In genomic region chr2:174932137-174933012, GRCm38 (mm10) we compare ENCODE assay signal across 9 mouse cellular contexts.
DNase-seq lines count a peak whose midpoint lies in the region; ATAC-seq and TF ChIP-seq lines count a peak whose summit lies in the region.
"Had no signal": no experiment of that assay in that cellular context is flagged by ENCODE, and none has a peak within 500 bp of the region (broad histone marks: within the 10 kb centered on the region; RNA-seq: fewer than 3 reads in every experiment).

No protein-coding gene starts in this region.

- 33% methylated on average over 20 of the region's 20 CpGs for WGBS in heart, postnatal 0 days
- WGBS in liver, embryonic 12.5 days (ENCODE audit: insufficient replicate concordance) = 33% methylated on average over 20 of the region's 20 CpGs
- WGBS in neural tube, embryonic 12.5 days = 38% methylated on average over 20 of the region's 20 CpGs
- 34% methylated on average over 20 of the region's 20 CpGs for WGBS in stomach, embryonic 16.5 days

- peaks cover 4% of the 10 kb centered on the region for H3K27me3 ChIP-seq in CH12.LX (replicated peaks)
- H3K27me3 ChIP-seq in heart, postnatal 0 days (ENCODE audit: control insufficient read depth, insufficient read depth, low read length) = no peaks in the 10 kb centered on the region
- no peaks in the 10 kb centered on the region for H3K27me3 ChIP-seq in liver, embryonic 12.5 days (replicated peaks)
- no peaks in the 10 kb centered on the region for H3K27me3 ChIP-seq in neural tube, embryonic 12.5 days (replicated peaks)
- no peaks in the 10 kb centered on the region for H3K27me3 ChIP-seq in stomach, embryonic 16.5 days (ENCODE audit: control insufficient read depth, insufficient read depth, low read length)
- H3K27me3 ChIP-seq: heart, embryonic 15.5 days had no signal

- DNase-seq in CH12.LX (ENCODE audit: extremely low read depth) = peak; percentile 80
- peak; percentile 9 for DNase-seq in c-Kit-negative CD71-positive TER-119-positive erythroid progenitor cells, embryonic 14.5 days (ENCODE audit: low read depth, low spot score)
- DNase-seq in fibroblast of lung, adult 2 months (ENCODE audit: low read depth) = peak; percentile 27
- DNase-seq in heart, postnatal 0 days (ENCODE audit: low spot score) = peak; percentile 72
- DNase-seq in kidney, postnatal 25 days = peak; percentile 75 to 81

- no peak overlapping the region for H3K9ac ChIP-seq in CH12.LX (ENCODE audit: insufficient read depth, low read depth)
- no peak overlapping the region for H3K9ac ChIP-seq in heart, postnatal 0 days (replicated peaks; ENCODE audit: low read depth, low read length)
- H3K9ac ChIP-seq in liver, embryonic 12.5 days = no peak overlapping the region
- H3K9ac ChIP-seq in neural tube, embryonic 12.5 days = no peak overlapping the region
- no peak overlapping the region for H3K9ac ChIP-seq in stomach, embryonic 16.5 days (ENCODE audit: low read length)
- H3K9ac ChIP-seq: heart, embryonic 15.5 days had no signal

- dilution Hi-C loops in CH12.LX (cut with MboI; ENCODE audit: extremely low pct_ligation_motif_present, extremely low pct_unique_long_range_greater_than_20kb, low sequenced_read_pairs) = no loop called here

- peak overlapping the region; percentile 32; the same call in 1 of the 2 replicates for H3K4me2 ChIP-seq in CH12.LX (ENCODE audit: insufficient read depth, low read depth, poor library complexity, severe bottlenecking)
- H3K4me2 ChIP-seq in heart, postnatal 0 days (ENCODE audit: low read depth, low read length) = no peak overlapping the region
- no peak overlapping the region for H3K4me2 ChIP-seq in liver, embryonic 12.5 days
- H3K4me2 ChIP-seq in neural tube, embryonic 12.5 days (replicated peaks) = no peak overlapping the region
- H3K4me2 ChIP-seq in stomach, embryonic 16.5 days (ENCODE audit: low read depth, low read length) = no peak overlapping the region
- H3K4me2 ChIP-seq: heart, embryonic 15.5 days had no signal

- no peaks in the 10 kb centered on the region for H3K36me3 ChIP-seq in CH12.LX (replicated peaks in 1 of 2; ENCODE audit: control insufficient read depth in 1 of 2, insufficient read depth in 1 of 2, low read length in 1 of 2)
- H3K36me3 ChIP-seq in heart, postnatal 0 days (replicated peaks; ENCODE audit: control insufficient read depth, insufficient read depth, low read length) = no peaks in the 10 kb centered on the region
- no peaks in the 10 kb centered on the region for H3K36me3 ChIP-seq in liver, embryonic 12.5 days
- H3K36me3 ChIP-seq in neural tube, embryonic 12.5 days = no peaks in the 10 kb centered on the region
- H3K36me3 ChIP-seq in stomach, embryonic 16.5 days (ENCODE audit: control insufficient read depth, insufficient read depth, low read length) = no peaks in the 10 kb centered on the region
- H3K36me3 ChIP-seq: heart, embryonic 15.5 days had no signal

- no peaks in the 10 kb centered on the region for H3K79me2 ChIP-seq in CH12.LX (replicated peaks; ENCODE audit: control insufficient read depth, extremely low read depth, insufficient read depth, poor library complexity, severe bottlenecking)

- in situ Hi-C loops in CH12.LX (cut with MboI; ENCODE audit: low pct_ligation_motif_present, low pct_unique_long_range_greater_than_20kb, low sequenced_read_pairs) = no loop called here

- no peak overlapping the region for H3K4me3 ChIP-seq in CH12.LX (replicated peaks in 1 of 3; ENCODE audit: low read depth in 2 of 3, low read length in 2 of 3, poor library complexity in 1 of 3)
- H3K4me3 ChIP-seq in heart, postnatal 0 days (ENCODE audit: low read depth, low read length) = no peak overlapping the region
- H3K4me3 ChIP-seq in liver, embryonic 12.5 days = no peak overlapping the region
- no peak overlapping the region for H3K4me3 ChIP-seq in neural tube, embryonic 12.5 days
- H3K4me3 ChIP-seq in stomach, embryonic 16.5 days (replicated peaks; ENCODE audit: low read length) = no peak overlapping the region
- H3K4me3 ChIP-seq: heart, embryonic 15.5 days had no signal

- peak; percentile 31 for TF ChIP-seq RAD21 in CH12.LX (IDR thresholded peaks at IDR 0.05; ENCODE audit: low read depth, low read length)

- no peak for TF ChIP-seq POLR2A in CH12.LX (IDR thresholded peaks at IDR 0.05; ENCODE audit: low read depth, low read length)

- H3K4me1 ChIP-seq in CH12.LX (ENCODE audit: control insufficient read depth in 1 of 2, insufficient read depth in 2 of 2) = peaks cover 3 to 6% of the 10 kb centered on the region in 2 experiments; a peak in 3 of 4 replicates
- no peaks in the 10 kb centered on the region for H3K4me1 ChIP-seq in heart, postnatal 0 days (ENCODE audit: control insufficient read depth, insufficient read depth)
- H3K4me1 ChIP-seq in liver, embryonic 12.5 days = no peaks in the 10 kb centered on the region
- no peaks in the 10 kb centered on the region for H3K4me1 ChIP-seq in neural tube, embryonic 12.5 days
- no peaks in the 10 kb centered on the region for H3K4me1 ChIP-seq in stomach, embryonic 16.5 days (ENCODE audit: control insufficient read depth, insufficient read depth, low read length)
- H3K4me1 ChIP-seq: heart, embryonic 15.5 days had no signal

- no peak overlapping the region for H3K27ac ChIP-seq in CH12.LX (ENCODE audit: insufficient read depth, low read depth)
- H3K27ac ChIP-seq in heart, postnatal 0 days (ENCODE audit: low read depth) = no peak overlapping the region
- H3K27ac ChIP-seq in liver, embryonic 12.5 days = no peak overlapping the region
- no peak overlapping the region for H3K27ac ChIP-seq in neural tube, embryonic 12.5 days
- no peak overlapping the region for H3K27ac ChIP-seq in stomach, embryonic 16.5 days (ENCODE audit: low read length)
- H3K27ac ChIP-seq: heart, embryonic 15.5 days had no signal

- peak; percentile 53; the same call in 1 of the 2 replicates for ATAC-seq in heart, postnatal 0 days (ENCODE audit: insufficient read depth, low read depth)
- peak; percentile 46; the same call in 1 of the 2 replicates for ATAC-seq in liver, embryonic 12.5 days
- peak; percentile 75 for ATAC-seq in neural tube, embryonic 12.5 days (ENCODE audit: low FRiP score, low read depth)
- ATAC-seq in stomach, embryonic 16.5 days (ENCODE audit: insufficient read depth, low FRiP score) = peak; percentile 44; the same call in 1 of the 2 replicates

- TF ChIP-seq EP300 in CH12.LX (IDR thresholded peaks at IDR 0.05; ENCODE audit: low read length) = no peak
- TF ChIP-seq EP300 in heart, postnatal 0 days (IDR thresholded peaks at IDR 0.05; ENCODE audit: low read depth) = no peak

- no peaks in the 10 kb centered on the region for H3K9me3 ChIP-seq in CH12.LX (replicated peaks; ENCODE audit: low read length)
- no peaks in the 10 kb centered on the region for H3K9me3 ChIP-seq in heart, postnatal 0 days (replicated peaks; ENCODE audit: control insufficient read depth, low read length)
- no peaks in the 10 kb centered on the region for H3K9me3 ChIP-seq in liver, embryonic 12.5 days (replicated peaks)
- 0 out of 2 replicates have a peak, but pooled peaks cover 2% of the 10 kb centered on the region for H3K9me3 ChIP-seq in neural tube, embryonic 12.5 days
- no peaks in the 10 kb centered on the region for H3K9me3 ChIP-seq in stomach, embryonic 16.5 days (replicated peaks; ENCODE audit: control insufficient read depth, low read length)
- H3K9me3 ChIP-seq: heart, embryonic 15.5 days had no signal

- TF ChIP-seq CTCF in CH12.LX (conservative IDR thresholded peaks at IDR 0.05 in 1 of 2, IDR thresholded peaks at IDR 0.05 in 1 of 2; ENCODE audit: low read depth in 2 of 2, low read length in 2 of 2) = peak; percentile 97 to 100
- peak; percentile 98 for TF ChIP-seq CTCF in heart, postnatal 0 days (IDR thresholded peaks at IDR 0.05; ENCODE audit: low read depth)

TF ChIP-seq in CH12.LX, 34 proteins besides CTCF, POLR2A, EP300 and RAD21:
- TF ChIP-seq KAT2A (IDR thresholded peaks at IDR 0.05; ENCODE audit: insufficient replicate concordance, low read length) (no peak), IRF4 (IDR thresholded peaks at IDR 0.05; ENCODE audit: low read depth, low read length) (0 out of 2 replicates have a peak, but pooled peaks have one; percentile 41), JUND (conservative IDR thresholded peaks at IDR 0.05; ENCODE audit: low read depth, low read length) (0 out of 2 replicates have a peak, but pooled peaks have one; percentile 43), MEF2A (IDR thresholded peaks at IDR 0.05; ENCODE audit: borderline replicate concordance, low read depth, low read length) (peak; percentile 44; the same call in 1 of the 2 replicates), HCFC1 (IDR thresholded peaks at IDR 0.05; ENCODE audit: low read depth, low read length) (peak; percentile 21; the same call in 1 of the 2 replicates), NELFE (IDR thresholded peaks at IDR 0.05; ENCODE audit: low read depth, low read length) (peak; percentile 77; the same call in 1 of the 2 replicates), SMC3 (IDR thresholded peaks at IDR 0.05; ENCODE audit: low read depth, low read length) (peak; percentile 58), USF1 (IDR thresholded peaks at IDR 0.05; ENCODE audit: low read depth, low read length) (no peak)
TF ChIP-seq in CH12.LX: peak in this region for 6.

Comparison
In these comparisons a context has a peak if more than half of its experiments do, and no peak if none do; other contexts are left out.
1. DNase-seq: peak in every context shown above with its lines; median percentile 80 in CH12.LX; 78 in kidney, postnatal 25 days; 72 in heart, postnatal 0 days; 27 in fibroblast of lung, adult 2 months; 9 in c-Kit-negative CD71-positive TER-119-positive erythroid progenitor cells, embryonic 14.5 days.